Mouse (Mus musculus) testis, adult 2 months (tissue): ENCODE measurements around the gene Zfp423. TPM values are rescaled to one million over a fixed set of nuclear protein-coding genes. Genes with fewer than 3 reads are reported as not detected.

Experiments
- H3K27ac ChIP-seq: fragments of 200-500 bp; 2 replicates; pipeline ENCODE4 v1.5.1; 2012; ENCODE audit warnings: low read depth, low read length; ENCODE audit not compliant: control insufficient read depth, insufficient read depth
- H3K27me3 ChIP-seq: fragments of 200-500 bp; 2 replicates; pipeline ENCODE4 v1.6.1; 2012; ENCODE audit warnings: mild to moderate bottlenecking, low read length, moderate library complexity; ENCODE audit not compliant: control insufficient read depth, insufficient read depth
- H3K36me3 ChIP-seq: fragments of 200-500 bp; 2 replicates; pipeline ENCODE4 v1.6.1; 2012; ENCODE audit warnings: mild to moderate bottlenecking, low read length; ENCODE audit not compliant: control insufficient read depth, insufficient read depth
- H3K4me1 ChIP-seq: fragments of 200-500 bp; 2 replicates; pipeline ENCODE4 v1.6.1; 2012; ENCODE audit warnings: low read length; ENCODE audit not compliant: control insufficient read depth, insufficient read depth
- H3K4me3 ChIP-seq: fragments of 200-500 bp; 2 replicates; pipeline ENCODE4 v1.5.1; 2012; ENCODE audit warnings: low read depth, mild to moderate bottlenecking, low read length, moderate library complexity, mixed read lengths; ENCODE audit not compliant: control insufficient read depth
- CTCF ChIP-seq: fragments of 200-500 bp; IDR thresholded peaks from 2 replicates; pipeline ENCODE4 v1.5.1; 2012; ENCODE audit warnings: low read depth, mild to moderate bottlenecking, inconsistent platforms, low read length, moderate library complexity; ENCODE audit not compliant: control insufficient read depth, insufficient read depth, insufficient replicate concordance
- POLR2A ChIP-seq: fragments of 200-500 bp; IDR thresholded peaks from 2 replicates; pipeline ENCODE4 v1.6.1; 2012; ENCODE audit warnings: low read depth, mild to moderate bottlenecking, inconsistent platforms, low read length, moderate library complexity; ENCODE audit not compliant: control insufficient read depth
- polyA plus RNA-seq: library from polyadenylated mRNA; depleted of rRNA; stranded (reverse); fragments of >200 nt; gene quantifications from 2 replicates; pipeline ENCODE4 v1.2.3, GENCODE M21; 2012; rRNA removed

The Zfp423 gene
- 7.2 TPM in 2 replicates for polyA plus RNA-seq

GRCm38 (mm10) chr8:87959320-87959920, at the start of gene Zfp423:
TSS of gene Zfp423 (minus strand) at chr8:87959595.
- peak within 1 kb of the TSS; percentile 73 for H3K4me3 ChIP-seq
- H3K4me1 ChIP-seq, result peaks cover 20% of the 10 kb centered on the region
- H3K36me3 ChIP-seq, result no peaks in the 10 kb centered on the region
- peaks cover 9% of the 10 kb centered on the region for H3K27me3 ChIP-seq
- peak within 1 kb of the TSS; percentile 46 for H3K27ac ChIP-seq
- TF ChIP-seq POLR2A (no peak), CTCF (no peak)

GRCm38 (mm10) chr8:88006811-88007210, 47.4 kb upstream of the Zfp423 start:
- no peak for TF ChIP-seq CTCF
- no peak for TF ChIP-seq POLR2A
- H3K27ac ChIP-seq, result no peak overlapping the region
- no peaks in the 10 kb centered on the region for H3K27me3 ChIP-seq
- no peak overlapping the region for H3K4me3 ChIP-seq
- no peaks in the 10 kb centered on the region for H3K4me1 ChIP-seq
- no peaks in the 10 kb centered on the region for H3K36me3 ChIP-seq

GRCm38 (mm10) chr8:87984778-87985177, 25.4 kb upstream of the Zfp423 start:
- TF ChIP-seq CTCF, result no peak
- TF ChIP-seq POLR2A, result no peak
- no peak overlapping the region for H3K4me3 ChIP-seq
- H3K4me1 ChIP-seq, result peaks cover 4% of the 10 kb centered on the region
- H3K27ac ChIP-seq, result no peak overlapping the region
- H3K36me3 ChIP-seq, result no peaks in the 10 kb centered on the region
- H3K27me3 ChIP-seq, result no peaks in the 10 kb centered on the region

GRCm38 (mm10) chr8:87984032-87984431, 24.6 kb upstream of the Zfp423 start:
- Histone ChIP-seq H3K36me3 (no peaks in the 10 kb centered on the region), H3K4me1 (peaks cover 4% of the 10 kb centered on the region), H3K27me3 (no peaks in the 10 kb centered on the region), H3K27ac (no peak overlapping the region), H3K4me3 (no peak overlapping the region)
- TF ChIP-seq CTCF (no peak), POLR2A (no peak)

- Histone ChIP-seq H3K27ac (no peak overlapping the region), H3K27me3 (no peaks in the 10 kb centered on the region), H3K4me1 (peaks cover 4% of the 10 kb centered on the region), H3K4me3 (no peak overlapping the region), H3K36me3 (no peaks in the 10 kb centered on the region)
- no peak for TF ChIP-seq POLR2A
- TF ChIP-seq CTCF, result no peak
Observed at GRCm38 (mm10) chr8:87982936-87983335, 23.5 kb upstream of the Zfp423 start.

- no peaks in the 10 kb centered on the region for H3K36me3 ChIP-seq
- peaks cover 4% of the 10 kb centered on the region; the same call in 1 of the 2 replicates for H3K4me1 ChIP-seq
- H3K27ac ChIP-seq, result no peak overlapping the region
- no peak overlapping the region for H3K4me3 ChIP-seq
- TF ChIP-seq CTCF, result no peak
- no peak for TF ChIP-seq POLR2A
- H3K27me3 ChIP-seq, result no peaks in the 10 kb centered on the region
Observed at GRCm38 (mm10) chr8:87975466-87975809, 16.0 kb upstream of the Zfp423 start.

- TF ChIP-seq CTCF (no peak), POLR2A (no peak)
- peaks cover 4% of the 10 kb centered on the region; the same call in 1 of the 2 replicates for H3K4me1 ChIP-seq
- H3K27ac ChIP-seq, result no peak overlapping the region
- no peaks in the 10 kb centered on the region for H3K36me3 ChIP-seq
- H3K27me3 ChIP-seq, result no peaks in the 10 kb centered on the region
- H3K4me3 ChIP-seq, result no peak overlapping the region
Observed at GRCm38 (mm10) chr8:87974759-87975465, 15.5 kb upstream of the Zfp423 start.
